Mouse (Mus musculus): ENCODE measurements around the gene Adprm.

- TF ChIP-seq CTCF (IDR thresholded peaks at IDR 0.05; ENCODE audit: borderline replicate concordance, insufficient read depth, low read length) = no peak
- TF ChIP-seq POLR2A (IDR thresholded peaks at IDR 0.05; ENCODE audit: low read depth, low read length) = no peak
Measured at GRCm38 (mm10) chr11:67019711-67020475, 32.5 kb downstream of the Adprm start.

Data from embryonic fibroblast, embryonic 13.5 days (primary cell).